Mouse (Mus musculus): Measurements from ENCODE around the gene Nae1. TPM values are rescaled to one million over a fixed set of nuclear protein-coding genes. Genes with fewer than 3 reads are reported as not detected.
A peak's percentile ranks its signal among the peaks of the same experiment; 100 is the strongest.

The Nae1 gene
- polyA plus RNA-seq, 1 experiment from 2014 or later, result 111 TPM

DNA sequence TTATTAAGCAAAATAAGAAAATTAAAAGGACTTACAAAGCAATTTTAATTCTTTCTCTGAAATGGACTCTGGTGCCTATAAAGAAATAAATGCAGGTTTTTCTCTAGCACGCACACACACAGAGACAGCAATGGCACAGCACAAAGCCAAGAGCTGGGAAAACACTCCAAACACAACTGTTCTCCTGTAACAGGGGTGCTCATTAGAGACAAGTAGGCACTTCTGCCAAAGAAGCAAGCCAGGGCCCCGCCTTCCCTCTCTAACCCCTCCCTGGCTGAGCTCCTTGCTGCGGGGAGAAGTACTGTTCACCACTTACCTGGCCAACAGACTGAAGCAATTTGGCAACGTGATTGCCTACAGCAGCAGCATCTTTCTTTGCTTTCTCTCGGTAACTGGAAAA, 16.6 kb downstream of the Nae1 start:
- Histone ChIP-seq H3K4me1 (no peaks in the 10 kb centered on the region), H3K27ac (no peak overlapping the region), H3K4me3 (no peak overlapping the region), H3K9me3 (no peaks in the 10 kb centered on the region), H3K4me2 (no peak overlapping the region), H3K27me3 (no peaks in the 10 kb centered on the region), H3K9ac (no peak overlapping the region), H3K36me3 (peaks cover 73% of the 10 kb centered on the region)
- ATAC-seq (ENCODE audit: insufficient number of reproducible peaks, insufficient read depth, low FRiP score, low TSS enrichment, low read depth), result no peak
- 81% methylated on average over 5 of the region's 5 CpGs for WGBS

DNA sequence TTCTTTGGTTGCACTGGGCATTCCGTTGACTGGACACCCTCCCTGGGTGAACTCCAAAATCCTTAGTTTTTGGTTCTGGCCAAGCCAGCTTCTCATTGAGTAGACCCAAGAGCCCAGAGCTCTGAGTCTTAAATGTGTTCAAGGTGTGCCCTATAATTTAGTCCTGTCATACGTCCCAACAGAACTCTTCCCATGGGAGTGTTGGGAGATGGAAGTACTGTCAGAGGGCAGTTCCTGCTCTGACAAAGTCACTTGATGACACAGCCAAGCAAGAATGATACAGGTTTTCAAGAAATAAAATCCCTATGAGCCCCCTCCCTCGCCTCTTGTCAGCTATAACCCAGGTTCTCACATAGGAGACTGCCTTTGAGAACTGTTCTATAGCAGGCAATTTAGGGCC, 24.3 kb downstream of the Nae1 start:
- H3K4me2 ChIP-seq, result peak overlapping the region; percentile 99
- no peak overlapping the region for H3K27ac ChIP-seq
- no peaks in the 10 kb centered on the region; the same call in 1 of the 2 replicates for H3K4me1 ChIP-seq
- H3K4me3 ChIP-seq, result no peak overlapping the region
- no peak for ATAC-seq (ENCODE audit: insufficient number of reproducible peaks, insufficient read depth, low FRiP score, low TSS enrichment, low read depth)
- H3K9ac ChIP-seq, result no peak overlapping the region
- 76% methylated on average over 3 of the region's 3 CpGs for WGBS
- H3K9me3 ChIP-seq, result no peaks in the 10 kb centered on the region
- H3K27me3 ChIP-seq, result no peaks in the 10 kb centered on the region
- peaks cover 24% of the 10 kb centered on the region for H3K36me3 ChIP-seq

- ATAC-seq (ENCODE audit: insufficient number of reproducible peaks, insufficient read depth, low FRiP score, low TSS enrichment, low read depth), result peak; percentile 83
These were observed 25.1 kb downstream of the Nae1 start, which contains the start of gene Terb1 for GRCm38 (mm10) chr8:104509061-104510006. Gene Terb1 (minus strand): TSS chr8:104509910.

GRCm38 (mm10) chr8:104479091-104479490, 55.3 kb downstream of the Nae1 start:
- Histone ChIP-seq H3K4me3 (no peak overlapping the region), H3K9ac (no peak overlapping the region), H3K36me3 (no peaks in the 10 kb centered on the region), H3K27me3 (no peaks in the 10 kb centered on the region), H3K27ac (no peak overlapping the region), H3K9me3 (no peaks in the 10 kb centered on the region), H3K4me2 (no peak overlapping the region), H3K4me1 (no peaks in the 10 kb centered on the region)
- no peak for ATAC-seq (ENCODE audit: insufficient number of reproducible peaks, insufficient read depth, low FRiP score, low TSS enrichment, low read depth)
- WGBS, result 61% methylated on average over 1 of the region's 1 CpGs

More at GRCm38 (mm10) chr8:104509061-104510006, 25.1 kb downstream of the Nae1 start, which contains the start of gene Terb1:
- Histone ChIP-seq H3K9ac (peak within 1 kb of the TSS; percentile 86), H3K9me3 (no peaks in the 10 kb centered on the region), H3K27me3 (no peaks in the 10 kb centered on the region), H3K4me1 (no peaks in the 10 kb centered on the region; the same call in 1 of the 2 replicates), H3K27ac (no peak within 1 kb of the TSS), H3K36me3 (peaks cover 16% of the 10 kb centered on the region), H3K4me2 (peak within 1 kb of the TSS; percentile 99), H3K4me3 (peak within 1 kb of the TSS; percentile 64)
- 1% methylated on average over 62 of the region's 64 CpGs for WGBS

GRCm38 (mm10) chr8:104472465-104472864, 62.0 kb downstream of the Nae1 start:
- Histone ChIP-seq H3K9ac (no peak overlapping the region), H3K27ac (no peak overlapping the region), H3K4me2 (no peak overlapping the region), H3K9me3 (no peaks in the 10 kb centered on the region), H3K27me3 (no peaks in the 10 kb centered on the region), H3K4me1 (no peaks in the 10 kb centered on the region), H3K4me3 (no peak overlapping the region), H3K36me3 (no peaks in the 10 kb centered on the region)
- 74% methylated on average over 3 of the region's 3 CpGs for WGBS
- no peak for ATAC-seq (ENCODE audit: insufficient number of reproducible peaks, insufficient read depth, low FRiP score, low TSS enrichment, low read depth)

- 67% methylated on average over 2 of the region's 2 CpGs for WGBS
- no peak for ATAC-seq (ENCODE audit: insufficient number of reproducible peaks, insufficient read depth, low FRiP score, low TSS enrichment, low read depth)
These were observed 67.0 kb downstream of the Nae1 start for GRCm38 (mm10) chr8:104467463-104467862.

More at GRCm38 (mm10) chr8:104467463-104467862, 67.0 kb downstream of the Nae1 start:
- Histone ChIP-seq H3K4me2 (no peak overlapping the region), H3K27ac (no peak overlapping the region), H3K9ac (no peak overlapping the region), H3K9me3 (no peaks in the 10 kb centered on the region), H3K27me3 (no peaks in the 10 kb centered on the region), H3K36me3 (no peaks in the 10 kb centered on the region), H3K4me1 (no peaks in the 10 kb centered on the region), H3K4me3 (no peak overlapping the region)

Other genes starting within 250 kb of the Nae1 start
- gene Cmtm2a, start 241.5 kb downstream of the Nae1 start, polyA plus RNA-seq (2015; fragmentation: Nextera tagmentation; extraction: Ambion mirVana), result not detected in 2 replicates
- not detected in 2 replicates for gene Gm45711, start 224.6 kb downstream of the Nae1 start, polyA plus RNA-seq (2015; fragmentation: Nextera tagmentation; extraction: Ambion mirVana)
- gene Cmtm1, start 224.5 kb downstream of the Nae1 start, polyA plus RNA-seq (2015; fragmentation: Nextera tagmentation; extraction: Ambion mirVana), result not detected in 2 replicates
- gene Gm11020, start 213.1 kb downstream of the Nae1 start, polyA plus RNA-seq (2015; fragmentation: Nextera tagmentation; extraction: Ambion mirVana), result not detected in 2 replicates
- gene Cmtm2b, start 212.4 kb downstream of the Nae1 start, polyA plus RNA-seq (2015; fragmentation: Nextera tagmentation; extraction: Ambion mirVana), result not detected in 2 replicates
- 174 and 185 TPM in 2 replicates for gene Cmtm3, start 195.2 kb downstream of the Nae1 start, polyA plus RNA-seq (2015; fragmentation: Nextera tagmentation; extraction: Ambion mirVana)
- 3.6 and 3.7 TPM in 2 replicates for gene Cmtm4, start 138.8 kb downstream of the Nae1 start, polyA plus RNA-seq (2015; fragmentation: Nextera tagmentation; extraction: Ambion mirVana)
- gene Dync1li2, start 91.6 kb downstream of the Nae1 start, polyA plus RNA-seq (2015; fragmentation: Nextera tagmentation; extraction: Ambion mirVana), result 73.0 and 74.8 TPM in 2 replicates
- 0.39 and 0.51 TPM in 2 replicates for gene Terb1, start 24.7 kb downstream of the Nae1 start, polyA plus RNA-seq (2015; fragmentation: Nextera tagmentation; extraction: Ambion mirVana)
- 1.7 and 1.8 TPM in 2 replicates for gene Car7, start 52 bp upstream of the Nae1 start, polyA plus RNA-seq (2015; fragmentation: Nextera tagmentation; extraction: Ambion mirVana)
- gene Pdp2, start 56.8 kb upstream of the Nae1 start, polyA plus RNA-seq (2015; fragmentation: Nextera tagmentation; extraction: Ambion mirVana), result 11.0 and 11.7 TPM in 2 replicates
- gene Cdh16, start 89.8 kb upstream of the Nae1 start, polyA plus RNA-seq (2015; fragmentation: Nextera tagmentation; extraction: Ambion mirVana), result not detected in 2 replicates
- 3.4 and 6.1 TPM in 2 replicates for gene Rrad, start 96.7 kb upstream of the Nae1 start, polyA plus RNA-seq (2015; fragmentation: Nextera tagmentation; extraction: Ambion mirVana)
- gene Ciao2b, start 107.3 kb upstream of the Nae1 start, polyA plus RNA-seq (2015; fragmentation: Nextera tagmentation; extraction: Ambion mirVana), result 79.5 and 83.5 TPM in 2 replicates
- gene Ces2a, start 199.4 kb upstream of the Nae1 start, polyA plus RNA-seq (2015; fragmentation: Nextera tagmentation; extraction: Ambion mirVana), result 0.91 TPM in 1 of 2 replicates, not detected in the other

All from embryonic facial prominence, embryonic 13.5 days (tissue).